Mouse (Mus musculus): ENCODE data around the gene Bnc2. TPM values are rescaled to one million over a fixed set of nuclear protein-coding genes. Genes with fewer than 3 reads are reported as not detected.

The Bnc2 gene
- total and polyA plus RNA-seq, 3 experiments, result 0.55 TPM; not detected in 2

DNA sequence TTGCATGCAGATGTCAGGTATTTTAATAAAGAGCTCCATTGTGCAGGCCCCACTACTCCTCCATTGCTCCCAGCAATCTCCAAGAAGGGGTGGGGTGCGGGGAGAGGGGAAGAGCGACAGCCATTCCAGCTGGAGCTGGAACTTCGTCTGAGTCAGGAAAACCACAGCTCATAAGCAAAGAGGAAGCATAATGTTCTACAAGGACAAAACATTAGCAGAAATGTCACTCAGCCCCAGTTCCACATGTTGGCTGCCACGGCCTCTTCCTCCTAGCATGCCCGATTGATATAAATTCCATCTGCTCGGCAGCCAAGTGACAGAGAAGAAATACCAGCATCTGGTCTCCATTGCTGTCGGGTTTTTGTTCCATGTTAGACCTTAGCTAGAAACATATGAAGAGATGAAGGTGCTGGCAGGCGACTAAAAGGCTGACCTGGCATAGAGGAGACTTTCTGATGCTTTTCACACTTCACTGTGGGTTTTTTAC lies 312.7 kb downstream of the Bnc2 start:
- DNase-seq (ENCODE audit: low spot score), result no peak
- Histone ChIP-seq H3K9me3 (replicated peaks) (peaks cover 17% of the 10 kb centered on the region), H3K4me3 (ENCODE audit: low read depth, low read length) (no peak overlapping the region), H3K36me3 (replicated peaks) (no peaks in the 10 kb centered on the region), H3K27me3 (ENCODE audit: insufficient read depth, low read length) (no peaks in the 10 kb centered on the region), H3K4me1 (ENCODE audit: insufficient read depth, low read depth, low read length) (no peaks in the 10 kb centered on the region)
- ATAC-seq (ENCODE audit: extremely low read depth, insufficient number of reproducible peaks, low FRiP score, poor library complexity, severe bottlenecking), result no peak
- TF ChIP-seq CTCF (IDR thresholded peaks at IDR 0.05; ENCODE audit: low read depth, low read length), result no peak
- TF ChIP-seq TAL1 (conservative IDR thresholded peaks at IDR 0.05; ENCODE audit: low read depth, low read length), result no peak
- no peak for TF ChIP-seq GATA2 (IDR thresholded peaks at IDR 0.05; ENCODE audit: borderline replicate concordance, low read depth, low read length)
- TF ChIP-seq GATA1 (IDR thresholded peaks at IDR 0.05; ENCODE audit: borderline replicate concordance, low read length), result no peak
- no peak for TF ChIP-seq POLR2AphosphoS5 (IDR thresholded peaks at IDR 0.05; ENCODE audit: insufficient replicate concordance, low read depth, low read length)

DNA sequence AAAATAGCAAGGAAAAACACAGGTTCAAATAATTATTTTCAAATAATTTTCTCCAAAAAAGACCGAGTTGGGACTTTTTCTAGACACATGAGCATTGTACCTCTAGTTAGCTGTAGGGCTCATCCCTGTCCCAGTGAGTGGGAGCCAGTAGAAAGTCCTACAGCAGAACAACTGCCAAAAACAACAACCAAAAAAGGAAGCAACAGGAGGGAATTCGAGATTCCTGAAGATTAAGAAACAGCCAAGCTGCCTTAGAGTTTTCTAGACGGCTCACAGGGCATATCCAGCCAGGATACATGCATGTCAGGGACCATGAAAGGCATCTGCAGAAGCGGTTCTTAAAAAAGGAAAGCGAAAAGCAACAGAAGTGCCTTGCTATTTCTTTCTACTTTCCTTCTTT lies 313.9 kb downstream of the Bnc2 start:
- TF ChIP-seq POLR2AphosphoS5 (IDR thresholded peaks at IDR 0.05; ENCODE audit: insufficient replicate concordance, low read depth, low read length) (no peak), CTCF (IDR thresholded peaks at IDR 0.05; ENCODE audit: low read depth, low read length) (no peak), GATA2 (IDR thresholded peaks at IDR 0.05; ENCODE audit: borderline replicate concordance, low read depth, low read length) (no peak)
- ATAC-seq (ENCODE audit: extremely low read depth, insufficient number of reproducible peaks, low FRiP score, poor library complexity, severe bottlenecking) (no peak), DNase-seq (ENCODE audit: low spot score) (no peak)
- peaks cover 22% of the 10 kb centered on the region for H3K9me3 ChIP-seq (replicated peaks)
- H3K4me1 ChIP-seq (ENCODE audit: insufficient read depth, low read depth, low read length), result no peaks in the 10 kb centered on the region
- H3K27me3 ChIP-seq (ENCODE audit: insufficient read depth, low read length), result no peaks in the 10 kb centered on the region
- H3K4me3 ChIP-seq (ENCODE audit: low read depth, low read length), result no peak overlapping the region
- H3K36me3 ChIP-seq (replicated peaks), result no peaks in the 10 kb centered on the region

DNA sequence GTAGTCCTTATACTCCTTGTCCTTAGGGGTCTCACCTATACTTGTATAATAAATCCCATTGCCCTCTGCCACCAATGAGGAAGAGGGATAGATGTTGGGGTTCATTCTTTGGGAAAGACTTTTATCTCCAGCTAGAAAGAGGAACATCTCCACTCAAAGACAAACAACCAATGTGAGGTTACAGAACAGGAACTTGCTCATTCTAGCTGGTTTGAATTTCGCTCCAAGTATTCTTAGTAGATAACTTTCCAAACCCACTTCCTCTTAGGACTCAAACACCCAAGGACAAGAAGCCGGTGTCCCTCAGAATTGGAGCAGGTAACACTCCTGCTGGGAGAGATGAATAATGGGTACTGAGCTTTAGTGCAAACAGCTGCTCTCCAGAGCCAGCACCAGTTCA lies 315.1 kb downstream of the Bnc2 start:
- Histone ChIP-seq H3K4me1 (ENCODE audit: insufficient read depth, low read depth, low read length) (no peaks in the 10 kb centered on the region), H3K36me3 (replicated peaks) (no peaks in the 10 kb centered on the region), H3K9me3 (replicated peaks) (peaks cover 22% of the 10 kb centered on the region), H3K27me3 (ENCODE audit: insufficient read depth, low read length) (no peaks in the 10 kb centered on the region), H3K4me3 (ENCODE audit: low read depth, low read length) (no peak overlapping the region)
- TF ChIP-seq GATA2 (IDR thresholded peaks at IDR 0.05; ENCODE audit: borderline replicate concordance, low read depth, low read length) (no peak), POLR2AphosphoS5 (IDR thresholded peaks at IDR 0.05; ENCODE audit: insufficient replicate concordance, low read depth, low read length) (no peak), CTCF (IDR thresholded peaks at IDR 0.05; ENCODE audit: low read depth, low read length) (no peak), GATA1 (IDR thresholded peaks at IDR 0.05; ENCODE audit: borderline replicate concordance, low read length) (no peak), TAL1 (conservative IDR thresholded peaks at IDR 0.05; ENCODE audit: low read depth, low read length) (no peak)
- no peak for ATAC-seq (ENCODE audit: extremely low read depth, insufficient number of reproducible peaks, low FRiP score, poor library complexity, severe bottlenecking)
- DNase-seq (ENCODE audit: low spot score), result no peak

DNA sequence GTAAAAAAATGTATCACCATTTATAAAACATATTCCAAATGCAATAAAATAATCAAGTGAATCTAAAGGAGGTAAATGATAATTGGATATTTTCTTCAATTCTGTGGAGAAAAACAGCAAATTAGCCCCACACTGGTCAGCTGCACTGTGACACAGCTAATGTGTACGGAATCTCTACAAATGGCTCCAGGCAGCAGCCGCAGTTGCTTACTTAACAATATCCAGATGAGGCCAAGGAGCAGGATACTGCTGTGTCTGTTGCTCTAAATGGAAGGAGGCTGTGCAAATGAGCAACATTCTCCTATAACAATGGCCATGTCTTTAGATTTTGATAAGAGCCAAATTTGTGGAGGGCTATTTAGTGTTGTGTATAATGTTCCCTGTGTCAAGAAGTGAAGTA lies 316.9 kb downstream of the Bnc2 start:
- Histone ChIP-seq H3K9me3 (replicated peaks) (peaks cover 24% of the 10 kb centered on the region), H3K4me3 (ENCODE audit: low read depth, low read length) (no peak overlapping the region), H3K36me3 (replicated peaks) (no peaks in the 10 kb centered on the region), H3K4me1 (ENCODE audit: insufficient read depth, low read depth, low read length) (no peaks in the 10 kb centered on the region), H3K27me3 (ENCODE audit: insufficient read depth, low read length) (no peaks in the 10 kb centered on the region)
- no peak for ATAC-seq (ENCODE audit: extremely low read depth, insufficient number of reproducible peaks, low FRiP score, poor library complexity, severe bottlenecking)
- TF ChIP-seq TAL1 (conservative IDR thresholded peaks at IDR 0.05; ENCODE audit: low read depth, low read length) (no peak), GATA2 (IDR thresholded peaks at IDR 0.05; ENCODE audit: borderline replicate concordance, low read depth, low read length) (no peak), GATA1 (IDR thresholded peaks at IDR 0.05; ENCODE audit: borderline replicate concordance, low read length) (no peak)
- DNase-seq (ENCODE audit: low spot score), result no peak

DNA sequence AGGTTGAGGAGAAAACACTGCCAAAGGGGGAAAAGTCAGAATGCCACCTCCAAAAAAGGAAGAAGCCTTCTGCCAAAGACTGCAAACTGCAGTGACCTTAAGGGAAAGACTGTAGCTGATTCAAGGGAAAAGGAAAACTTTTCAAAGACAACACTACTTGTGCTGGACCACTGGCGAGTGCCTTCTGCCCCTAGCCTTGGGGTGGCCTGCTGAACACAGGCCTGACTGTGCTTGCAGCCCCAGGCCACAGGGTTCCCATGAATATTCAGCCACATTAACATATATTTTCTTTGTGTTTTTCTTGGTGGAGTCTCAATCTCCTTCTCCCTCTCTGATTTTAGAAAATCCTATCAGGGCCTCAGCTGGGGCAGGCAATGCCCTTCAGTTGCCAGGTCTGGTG lies 317.7 kb downstream of the Bnc2 start:
- TF ChIP-seq GATA1 (IDR thresholded peaks at IDR 0.05; ENCODE audit: borderline replicate concordance, low read length) (no peak), GATA2 (IDR thresholded peaks at IDR 0.05; ENCODE audit: borderline replicate concordance, low read depth, low read length) (no peak), CTCF (IDR thresholded peaks at IDR 0.05; ENCODE audit: low read depth, low read length) (no peak), POLR2AphosphoS5 (IDR thresholded peaks at IDR 0.05; ENCODE audit: insufficient replicate concordance, low read depth, low read length) (no peak), TAL1 (conservative IDR thresholded peaks at IDR 0.05; ENCODE audit: low read depth, low read length) (no peak)
- H3K36me3 ChIP-seq (replicated peaks), result no peaks in the 10 kb centered on the region
- no peak for DNase-seq (ENCODE audit: low spot score)
- H3K9me3 ChIP-seq (replicated peaks), result peaks cover 22% of the 10 kb centered on the region
- no peak for ATAC-seq (ENCODE audit: extremely low read depth, insufficient number of reproducible peaks, low FRiP score, poor library complexity, severe bottlenecking)
- H3K4me1 ChIP-seq (ENCODE audit: insufficient read depth, low read depth, low read length), result no peaks in the 10 kb centered on the region
- H3K27me3 ChIP-seq (ENCODE audit: insufficient read depth, low read length), result no peaks in the 10 kb centered on the region
- H3K4me3 ChIP-seq (ENCODE audit: low read depth, low read length), result no peak overlapping the region

DNA sequence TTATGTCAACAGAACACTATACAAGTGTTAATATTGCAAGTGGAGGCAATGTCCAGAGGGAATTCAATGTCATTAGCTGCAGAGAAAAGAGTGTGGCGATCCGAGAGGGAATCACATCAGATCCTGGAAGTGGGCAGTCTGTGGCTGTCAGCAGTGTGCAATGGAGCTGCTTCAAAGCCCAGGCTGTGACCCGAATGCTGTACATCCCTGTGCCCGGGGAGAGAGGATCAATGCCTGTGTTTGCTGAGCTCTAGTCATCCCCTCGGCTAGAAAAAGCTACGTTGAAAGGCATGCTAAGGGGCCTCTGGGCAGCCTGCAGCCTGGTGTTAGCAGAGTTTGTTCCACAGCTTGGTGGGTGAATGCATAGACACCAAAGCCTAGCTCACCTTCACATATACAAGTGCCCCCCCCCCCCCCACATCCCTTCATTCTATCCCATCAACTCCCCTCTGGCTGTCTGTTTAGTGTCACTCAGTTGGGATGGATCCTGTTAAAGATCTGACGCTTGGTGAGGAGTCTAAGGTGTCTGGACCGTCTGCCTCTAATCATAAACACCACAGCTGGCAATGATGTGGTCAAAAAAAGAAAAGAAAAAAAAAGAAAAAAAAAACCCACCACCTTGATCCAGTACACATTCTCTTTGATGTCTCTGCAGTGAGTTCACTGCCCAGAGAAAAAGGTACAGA lies 318.5 kb downstream of the Bnc2 start:
- DNase-seq (ENCODE audit: low spot score), result no peak
- TF ChIP-seq GATA1 (IDR thresholded peaks at IDR 0.05; ENCODE audit: borderline replicate concordance, low read length), result no peak
- no peak for TF ChIP-seq CTCF (IDR thresholded peaks at IDR 0.05; ENCODE audit: low read depth, low read length)
- TF ChIP-seq TAL1 (conservative IDR thresholded peaks at IDR 0.05; ENCODE audit: low read depth, low read length), result no peak
- TF ChIP-seq GATA2 (IDR thresholded peaks at IDR 0.05; ENCODE audit: borderline replicate concordance, low read depth, low read length), result no peak
- no peak for TF ChIP-seq POLR2AphosphoS5 (IDR thresholded peaks at IDR 0.05; ENCODE audit: insufficient replicate concordance, low read depth, low read length)
- Histone ChIP-seq H3K4me3 (ENCODE audit: low read depth, low read length) (no peak overlapping the region), H3K4me1 (ENCODE audit: insufficient read depth, low read depth, low read length) (no peaks in the 10 kb centered on the region), H3K9me3 (replicated peaks) (peaks cover 18% of the 10 kb centered on the region), H3K36me3 (replicated peaks) (no peaks in the 10 kb centered on the region), H3K27me3 (ENCODE audit: insufficient read depth, low read length) (no peaks in the 10 kb centered on the region)
- no peak for ATAC-seq (ENCODE audit: extremely low read depth, insufficient number of reproducible peaks, low FRiP score, poor library complexity, severe bottlenecking)

Data from G1E (cell line).